Mouse (Mus musculus): ENCODE results near the gene Scn4a. TPM values are rescaled to one million over a fixed set of nuclear protein-coding genes. Genes with fewer than 3 reads are reported as not detected.

Scn4a gene
- polyA plus RNA-seq, 1 experiment from 2014 or later = 0.16 TPM

- WGBS = 68% methylated on average over 6 of the region's 6 CpGs
- Histone ChIP-seq H3K9ac (no peak overlapping the region), H3K27me3 (no peaks in the 10 kb centered on the region), H3K9me3 (no peaks in the 10 kb centered on the region), H3K4me2 (no peak overlapping the region), H3K27ac (peak overlapping the region; percentile 92), H3K36me3 (no peaks in the 10 kb centered on the region), H3K4me1 (0 out of 2 replicates have a peak, but pooled peaks cover 3% of the 10 kb centered on the region), H3K4me3 (no peak overlapping the region)
- ATAC-seq (ENCODE audit: borderline replicate concordance, extremely low read depth, low FRiP score, low TSS enrichment) = no peak
Measured at GRCm38 (mm10) chr11:106383051-106383790, 30.1 kb upstream of the Scn4a start.

- Histone ChIP-seq H3K4me1 (0 out of 2 replicates have a peak, but pooled peaks cover 2% of the 10 kb centered on the region), H3K9me3 (no peaks in the 10 kb centered on the region), H3K9ac (no peak overlapping the region), H3K36me3 (no peaks in the 10 kb centered on the region), H3K4me2 (no peak overlapping the region), H3K27me3 (no peaks in the 10 kb centered on the region), H3K4me3 (peak overlapping the region; percentile 40), H3K27ac (peak overlapping the region; percentile 92)
- 49% methylated on average over 5 of the region's 5 CpGs for WGBS
- ATAC-seq (ENCODE audit: borderline replicate concordance, extremely low read depth, low FRiP score, low TSS enrichment) = peak; percentile 62
Measured at GRCm38 (mm10) chr11:106382424-106382823, 29.3 kb upstream of the Scn4a start.

- Histone ChIP-seq H3K9ac (peak overlapping the region; percentile 23; the same call in 1 of the 2 replicates), H3K36me3 (no peaks in the 10 kb centered on the region), H3K9me3 (no peaks in the 10 kb centered on the region), H3K27me3 (no peaks in the 10 kb centered on the region), H3K4me1 (no peaks in the 10 kb centered on the region), H3K27ac (peak overlapping the region; percentile 92), H3K4me2 (peak overlapping the region; percentile 30), H3K4me3 (peak overlapping the region; percentile 40)
- ATAC-seq (ENCODE audit: borderline replicate concordance, extremely low read depth, low FRiP score, low TSS enrichment) = no peak
- 67% methylated on average over 7 of the region's 7 CpGs for WGBS
Measured at GRCm38 (mm10) chr11:106381883-106382282, 28.8 kb upstream of the Scn4a start.

- Histone ChIP-seq H3K4me1 (no peaks in the 10 kb centered on the region), H3K4me3 (peak overlapping the region; percentile 40), H3K27ac (no peak overlapping the region), H3K4me2 (peak overlapping the region; percentile 30), H3K36me3 (no peaks in the 10 kb centered on the region), H3K9ac (no peak overlapping the region), H3K9me3 (no peaks in the 10 kb centered on the region), H3K27me3 (no peaks in the 10 kb centered on the region)
- 77% methylated on average over 11 of the region's 11 CpGs for WGBS
- no peak for ATAC-seq (ENCODE audit: borderline replicate concordance, extremely low read depth, low FRiP score, low TSS enrichment)
Measured at GRCm38 (mm10) chr11:106381011-106381410, 27.9 kb upstream of the Scn4a start.

- Histone ChIP-seq H3K27me3 (no peaks in the 10 kb centered on the region), H3K4me1 (peaks cover 17% of the 10 kb centered on the region), H3K4me3 (no peak overlapping the region), H3K9ac (no peak overlapping the region), H3K27ac (0 out of 2 replicates have a peak overlapping the region, but pooled peaks have one; percentile 77), H3K36me3 (no peaks in the 10 kb centered on the region), H3K4me2 (no peak overlapping the region), H3K9me3 (no peaks in the 10 kb centered on the region)
- 67% methylated on average over 5 of the region's 5 CpGs for WGBS
- 0 out of 2 replicates have a peak, but pooled peaks have one; percentile 16 for ATAC-seq (ENCODE audit: borderline replicate concordance, extremely low read depth, low FRiP score, low TSS enrichment)
Measured at GRCm38 (mm10) chr11:106374979-106375378, 21.9 kb upstream of the Scn4a start.

- no peak overlapping the region for H3K9ac ChIP-seq
- H3K4me3 ChIP-seq = no peak overlapping the region
- no peaks in the 10 kb centered on the region for H3K9me3 ChIP-seq
- H3K27ac ChIP-seq = peak overlapping the region; percentile 77
- no peaks in the 10 kb centered on the region for H3K27me3 ChIP-seq
- no peak overlapping the region for H3K4me2 ChIP-seq
- H3K36me3 ChIP-seq = no peaks in the 10 kb centered on the region
- ATAC-seq (ENCODE audit: borderline replicate concordance, extremely low read depth, low FRiP score, low TSS enrichment) = peak; percentile 65; the same call in 1 of the 2 replicates
- WGBS = 26% methylated on average over 9 of the region's 9 CpGs
- peaks cover 17% of the 10 kb centered on the region for H3K4me1 ChIP-seq
Measured at GRCm38 (mm10) chr11:106374559-106374958, 21.5 kb upstream of the Scn4a start.

- peaks cover 17% of the 10 kb centered on the region for H3K4me1 ChIP-seq
- H3K9ac ChIP-seq = no peak overlapping the region
- H3K4me2 ChIP-seq = no peak overlapping the region
- no peaks in the 10 kb centered on the region for H3K36me3 ChIP-seq
- 17% methylated on average over 11 of the region's 11 CpGs for WGBS
- no peak overlapping the region for H3K4me3 ChIP-seq
- ATAC-seq (ENCODE audit: borderline replicate concordance, extremely low read depth, low FRiP score, low TSS enrichment) = 0 out of 2 replicates have a peak, but pooled peaks have one; percentile 32
- no peaks in the 10 kb centered on the region for H3K9me3 ChIP-seq
- no peaks in the 10 kb centered on the region for H3K27me3 ChIP-seq
- peak overlapping the region; percentile 77 for H3K27ac ChIP-seq
Measured at GRCm38 (mm10) chr11:106373998-106374397, 20.9 kb upstream of the Scn4a start.

GRCm38 (mm10) chr11:106366316-106366715, 13.2 kb upstream of the Scn4a start:
- Histone ChIP-seq H3K27ac (no peak overlapping the region), H3K4me2 (no peak overlapping the region), H3K4me1 (peaks cover 24% of the 10 kb centered on the region), H3K4me3 (no peak overlapping the region), H3K36me3 (no peaks in the 10 kb centered on the region), H3K9ac (no peak overlapping the region), H3K9me3 (no peaks in the 10 kb centered on the region), H3K27me3 (no peaks in the 10 kb centered on the region)
- ATAC-seq (ENCODE audit: borderline replicate concordance, extremely low read depth, low FRiP score, low TSS enrichment) = 0 out of 2 replicates have a peak, but pooled peaks have one; percentile 36
- WGBS = 8% methylated on average over 3 of the region's 3 CpGs

- ATAC-seq (ENCODE audit: borderline replicate concordance, extremely low read depth, low FRiP score, low TSS enrichment) = 0 out of 2 replicates have a peak, but pooled peaks have one; percentile 29
- 30% methylated on average over 10 of the region's 10 CpGs for WGBS
- H3K4me3 ChIP-seq = no peak within 1 kb of the TSS
Measured at GRCm38 (mm10) chr11:106365366-106365765, 12.3 kb upstream of the Scn4a start, which contains the start of gene Prr29. Gene Prr29 (plus strand): TSS chr11:106365472.

GRCm38 (mm10) chr11:106364712-106365111, 11.6 kb upstream of the Scn4a start:
- no peak overlapping the region for H3K9ac ChIP-seq
- ATAC-seq (ENCODE audit: borderline replicate concordance, extremely low read depth, low FRiP score, low TSS enrichment) = peak; percentile 42; the same call in 1 of the 2 replicates
- H3K4me1 ChIP-seq = peaks cover 24% of the 10 kb centered on the region
- no peaks in the 10 kb centered on the region for H3K27me3 ChIP-seq
- H3K4me3 ChIP-seq = no peak overlapping the region
- no peaks in the 10 kb centered on the region for H3K9me3 ChIP-seq
- H3K36me3 ChIP-seq = no peaks in the 10 kb centered on the region
- peak overlapping the region; percentile 21 for H3K4me2 ChIP-seq
- no peak overlapping the region for H3K27ac ChIP-seq
- WGBS = 3% methylated on average over 11 of the region's 11 CpGs

More at GRCm38 (mm10) chr11:106365366-106365765, 12.3 kb upstream of the Scn4a start, which contains the start of gene Prr29:
- Histone ChIP-seq H3K4me2 (peak within 1 kb of the TSS; percentile 21), H3K27ac (no peak within 1 kb of the TSS), H3K4me1 (peaks cover 24% of the 10 kb centered on the region), H3K36me3 (no peaks in the 10 kb centered on the region), H3K9me3 (no peaks in the 10 kb centered on the region), H3K9ac (no peak within 1 kb of the TSS), H3K27me3 (no peaks in the 10 kb centered on the region)

- H3K36me3 ChIP-seq = no peaks in the 10 kb centered on the region
- no peak overlapping the region for H3K4me2 ChIP-seq
- H3K27ac ChIP-seq = no peak overlapping the region
- H3K4me1 ChIP-seq = 0 out of 2 replicates have a peak, but pooled peaks cover 6% of the 10 kb centered on the region
- H3K9ac ChIP-seq = no peak overlapping the region
- no peak overlapping the region for H3K4me3 ChIP-seq
- H3K27me3 ChIP-seq = no peaks in the 10 kb centered on the region
- no peaks in the 10 kb centered on the region for H3K9me3 ChIP-seq
- no peak for ATAC-seq (ENCODE audit: borderline replicate concordance, extremely low read depth, low FRiP score, low TSS enrichment)
- WGBS = 25% methylated on average over 5 of the region's 5 CpGs
Measured at GRCm38 (mm10) chr11:106359350-106359749, 6.3 kb upstream of the Scn4a start.

Data from lung, embryonic 15.5 days (tissue).